Mouse (Mus musculus) E14TG2a.4 (cell line): Measurements from ENCODE around the gene Trim72.

Experiments used
- H3K27me3 ChIP-seq: 2 replicates; pipeline ENCODE4 v1.6.1; 2014; ENCODE audit warnings: low read length, control low read depth; ENCODE audit not compliant: insufficient read depth
- H3K36me3 ChIP-seq: 2 replicates; pipeline ENCODE4 v1.6.1; 2014; ENCODE audit warnings: low read length, control low read depth; ENCODE audit not compliant: insufficient read depth
- H3K4me1 ChIP-seq: replicated peaks from 2 replicates; pipeline ENCODE4 v1.6.1; 2014; ENCODE audit warnings: low read depth, low read length, control low read depth
- H3K4me3 ChIP-seq: replicated peaks from 2 replicates; pipeline ENCODE4 v1.5.1; 2014; ENCODE audit warnings: mild to moderate bottlenecking, low read length
- H3K9me3 ChIP-seq: 2 replicates; pipeline ENCODE4 v1.6.1; 2014; ENCODE audit warnings: low read length, control low read depth
- CTCF ChIP-seq: conservative IDR thresholded peaks from 2 replicates; pipeline ENCODE4 v1.5.1; 2014; ENCODE audit warnings: low read length
- NANOG ChIP-seq: IDR thresholded peaks from 2 replicates; pipeline ENCODE4 v1.6.1; 2014; ENCODE audit warnings: borderline replicate concordance, low read length, mixed read lengths
- POU5F1 ChIP-seq: IDR thresholded peaks from 2 replicates; pipeline ENCODE4 v1.6.1; 2014; ENCODE audit warnings: low read length, borderline replicate concordance

Gene Trim72

GRCm38 (mm10) chr7:128057860-128058259, 54.1 kb downstream of the Trim72 start:
- Histone ChIP-seq H3K9me3 (no peaks in the 10 kb centered on the region), H3K36me3 (no peaks in the 10 kb centered on the region), H3K4me3 (no peak overlapping the region), H3K4me1 (peaks cover 9% of the 10 kb centered on the region; the same call in 1 of the 2 replicates), H3K27me3 (peaks cover 12% of the 10 kb centered on the region)
- TF ChIP-seq CTCF = no peak
- no peak for TF ChIP-seq POU5F1
- no peak for TF ChIP-seq NANOG

- Histone ChIP-seq H3K27me3 (peaks cover 15% of the 10 kb centered on the region), H3K4me3 (no peak overlapping the region), H3K9me3 (no peaks in the 10 kb centered on the region), H3K36me3 (no peaks in the 10 kb centered on the region), H3K4me1 (peaks cover 9% of the 10 kb centered on the region; the same call in 1 of the 2 replicates)
- TF ChIP-seq POU5F1 = no peak
- no peak for TF ChIP-seq NANOG
- no peak for TF ChIP-seq CTCF
Observed at GRCm38 (mm10) chr7:128058576-128058975, 54.8 kb downstream of the Trim72 start.

GRCm38 (mm10) chr7:128059091-128059490, 55.3 kb downstream of the Trim72 start:
- no peak overlapping the region for H3K4me3 ChIP-seq
- TF ChIP-seq POU5F1 (no peak), CTCF (no peak), NANOG (no peak)
- H3K9me3 ChIP-seq = no peaks in the 10 kb centered on the region
- H3K4me1 ChIP-seq = peaks cover 9% of the 10 kb centered on the region; the same call in 1 of the 2 replicates
- H3K36me3 ChIP-seq = no peaks in the 10 kb centered on the region
- H3K27me3 ChIP-seq = peaks cover 15% of the 10 kb centered on the region
